Mouse (Mus musculus) cerebellum, adult 11-12 months (tissue): ENCODE data around the gene Sash1.

Source experiments
- DNase-seq: peaks from one replicate; pipeline ENCODE4 v3.0.0; 2022

Sash1 gene

DNA sequence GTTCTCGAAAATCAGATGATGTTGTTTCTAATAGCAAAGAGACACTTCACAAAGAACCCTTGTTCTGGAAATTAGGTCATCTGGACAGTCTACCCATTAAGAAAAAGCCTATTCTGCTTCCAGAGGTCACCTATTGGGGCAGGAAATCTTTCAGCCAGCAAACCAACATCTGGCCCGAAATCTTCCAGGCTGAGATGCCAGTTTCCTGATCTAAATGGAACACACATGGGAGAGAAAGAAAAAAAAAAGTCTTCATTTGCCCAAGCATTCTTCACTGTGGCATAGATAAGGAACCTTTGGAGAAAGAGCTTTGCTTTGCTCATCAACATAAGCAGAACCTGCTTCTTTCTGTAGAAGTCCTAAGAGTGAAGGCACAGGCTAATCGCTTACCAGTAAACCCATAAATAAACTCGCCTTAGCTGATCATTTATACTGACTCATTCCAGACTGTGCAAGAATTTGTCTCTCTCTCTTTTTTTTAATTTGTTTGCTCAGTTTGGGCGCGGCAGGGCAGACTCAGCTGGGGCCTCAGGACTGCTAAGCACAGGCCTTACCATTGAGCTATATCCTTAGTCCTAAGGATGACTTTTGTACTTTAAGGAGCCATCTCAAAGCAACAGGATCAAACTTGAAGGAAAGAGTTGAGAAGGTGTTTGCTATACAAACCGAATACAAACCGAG is 13.1 kb upstream of the Sash1 start:
- no peak for DNase-seq

GRCm38 (mm10) chr10:8898099-8898777 is 12.4 kb upstream of the Sash1 start:
- no peak for DNase-seq

GRCm38 (mm10) chr10:8894965-8895515 is 9.2 kb upstream of the Sash1 start:
- no peak for DNase-seq

DNA sequence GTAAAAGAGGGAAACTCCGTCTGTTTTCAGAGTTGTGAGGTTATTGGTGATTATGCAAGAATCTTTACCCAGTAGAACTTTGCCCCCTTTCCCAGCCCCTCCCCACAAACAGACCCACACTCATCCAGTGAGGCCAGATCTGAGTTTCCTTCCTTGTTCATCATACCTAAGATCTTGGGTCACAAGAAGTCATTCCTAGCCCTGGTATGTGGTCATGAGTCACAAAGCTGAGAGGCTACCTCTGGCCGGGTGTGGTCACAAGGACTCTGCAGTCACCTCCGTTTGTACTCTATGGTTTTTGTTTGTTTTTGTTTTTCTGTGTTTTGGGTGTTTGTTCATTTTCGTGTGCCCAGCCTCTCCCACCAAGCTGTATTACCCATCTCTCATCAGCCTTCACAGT is 4.6 kb upstream of the Sash1 start:
- no peak for DNase-seq

DNA sequence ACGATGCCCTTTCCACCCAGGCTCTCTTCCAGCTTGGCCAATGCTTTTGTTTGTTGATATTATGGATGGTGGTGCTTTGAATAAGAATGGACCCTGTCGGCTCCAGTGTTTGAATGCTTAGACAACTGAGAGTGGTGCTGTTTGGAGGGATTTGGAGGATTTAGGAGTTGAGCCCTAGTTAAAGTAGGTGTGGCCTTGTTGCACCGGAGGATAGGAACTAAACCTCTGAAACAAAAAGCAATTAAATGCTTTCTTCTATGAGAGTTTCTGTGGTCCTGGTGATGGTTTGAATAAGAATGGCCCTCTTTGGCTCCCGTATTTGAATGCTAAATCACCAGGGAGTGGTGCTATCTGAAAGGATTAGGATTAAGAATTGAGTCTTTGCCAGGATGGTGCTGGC is 3.5 kb upstream of the Sash1 start:
- no peak for DNase-seq

GRCm38 (mm10) chr10:8886528-8886854 is 621 bp upstream of the Sash1 start:
- no peak for DNase-seq

DNA sequence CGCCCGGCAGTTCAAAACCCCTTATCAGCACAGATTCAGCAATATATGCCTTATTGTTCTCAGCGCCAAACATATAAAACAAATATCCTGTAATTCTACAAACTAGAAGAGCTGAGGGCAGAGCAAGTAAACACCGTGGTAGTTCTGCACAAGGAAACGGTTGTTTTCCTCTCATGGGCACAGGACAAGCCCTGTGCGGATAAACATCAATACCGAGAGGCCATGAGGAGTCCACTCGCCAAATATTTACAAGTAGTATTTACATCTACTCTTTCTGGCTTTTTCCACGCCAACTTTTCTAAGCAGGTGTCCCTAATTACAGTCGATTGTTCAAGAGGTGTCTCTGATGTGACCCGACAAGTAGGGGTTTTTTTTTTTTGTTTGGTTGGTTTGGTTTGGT is 669 bp downstream of the Sash1 start:
- DNase-seq = no peak

GRCm38 (mm10) chr10:8884565-8884964 is 1.3 kb downstream of the Sash1 start:
- no peak for DNase-seq

- no peak for DNase-seq
These were observed 2.2 kb downstream of the Sash1 start for GRCm38 (mm10) chr10:8883686-8884085.

GRCm38 (mm10) chr10:8881736-8882135 is 4.1 kb downstream of the Sash1 start:
- DNase-seq = no peak

DNA sequence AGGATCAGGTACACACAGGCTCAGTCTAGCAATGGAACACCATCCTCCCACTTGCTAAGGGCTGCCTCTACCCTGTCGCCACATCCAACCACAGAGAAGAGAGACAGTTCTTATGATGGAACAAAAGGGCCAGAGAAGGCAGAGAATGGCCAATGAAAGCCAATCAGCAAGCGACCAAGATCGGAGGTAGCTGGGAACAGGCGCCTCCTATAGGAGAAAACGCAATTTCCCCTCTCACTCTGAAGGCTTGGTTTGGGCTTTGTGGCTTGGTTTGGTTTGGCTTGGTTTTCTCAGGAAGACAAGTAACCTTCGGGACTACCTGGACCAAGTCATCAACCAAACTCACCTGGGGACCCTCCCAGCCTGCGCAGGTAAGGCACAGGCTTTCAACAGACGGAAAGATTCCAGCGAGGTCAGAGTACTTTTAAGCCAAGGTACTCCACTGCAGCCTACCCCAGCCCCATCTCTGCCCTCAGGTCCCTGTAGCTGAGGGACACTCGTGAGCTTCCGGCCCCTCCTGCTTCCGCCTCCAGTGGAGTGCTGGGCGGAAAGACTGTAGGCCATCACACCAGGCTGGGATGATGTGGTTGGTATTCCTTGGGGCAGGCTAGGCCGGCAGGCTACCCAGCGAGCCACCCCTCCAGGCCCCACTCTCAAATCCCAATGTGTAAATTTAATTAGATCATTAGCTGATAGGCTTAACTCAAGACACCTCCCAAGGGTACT is 4.8 kb downstream of the Sash1 start:
- DNase-seq = peak; percentile 2

GRCm38 (mm10) chr10:8878824-8879223 is 7.0 kb downstream of the Sash1 start:
- no peak for DNase-seq

DNA sequence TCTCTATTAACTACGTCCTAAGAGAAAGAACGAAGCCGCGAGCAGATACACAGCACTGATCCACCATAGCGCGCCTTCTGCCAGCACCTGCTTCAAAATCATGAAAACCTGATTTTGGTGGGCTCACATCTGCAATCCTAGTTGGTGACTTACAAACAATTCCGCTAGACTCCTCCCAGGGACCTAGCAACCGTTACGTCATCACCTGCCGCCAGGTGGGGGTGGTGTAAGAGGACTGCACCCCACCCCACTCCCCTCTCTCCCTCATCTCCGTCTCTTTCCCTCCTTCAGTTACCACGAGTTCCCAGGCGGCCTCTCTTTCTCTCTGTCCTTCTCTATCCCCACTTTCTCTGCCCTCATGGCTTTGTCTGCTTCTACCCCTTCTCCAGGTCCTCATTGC is 7.5 kb downstream of the Sash1 start:
- no peak for DNase-seq

- no peak for DNase-seq
These were observed 12.1 kb downstream of the Sash1 start for GRCm38 (mm10) chr10:8873631-8874370.

DNA sequence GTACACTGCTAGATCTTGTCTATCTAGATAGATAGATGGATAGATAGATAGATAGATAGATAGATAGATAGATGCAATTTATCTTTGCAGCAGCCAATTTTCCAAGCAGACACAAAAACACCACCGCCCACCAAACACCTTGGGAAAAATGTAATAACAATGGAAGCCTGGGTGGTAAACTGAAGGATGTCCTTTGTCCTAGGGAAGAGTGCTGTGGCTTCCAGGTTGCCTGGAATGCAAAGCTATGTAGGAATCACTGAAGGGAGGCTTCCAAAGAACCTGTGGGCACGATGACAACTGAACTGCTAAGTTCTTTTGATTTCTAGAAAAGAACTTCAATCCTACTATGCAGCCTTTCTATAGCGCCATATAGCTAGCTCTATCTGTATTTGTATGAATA is 13.1 kb downstream of the Sash1 start:
- DNase-seq = no peak

DNA sequence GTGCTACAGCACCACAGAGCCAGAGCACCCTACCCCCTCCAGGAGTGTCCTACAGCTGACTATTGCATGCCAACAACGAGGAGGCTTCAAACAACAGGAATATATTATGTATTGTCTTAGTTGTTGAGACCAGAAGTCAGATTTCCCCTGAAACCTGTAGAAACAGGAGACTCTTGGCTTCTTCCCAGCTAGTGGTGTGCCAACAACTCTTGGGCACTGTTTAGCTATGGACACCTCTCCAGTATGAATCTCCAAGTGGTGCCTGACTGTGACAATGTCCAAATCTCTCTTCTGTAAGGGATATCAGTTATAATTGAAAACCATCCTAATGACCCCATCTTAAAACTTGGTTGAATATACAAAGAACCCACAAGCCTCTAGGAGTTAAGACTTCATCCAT is 13.9 kb downstream of the Sash1 start:
- DNase-seq = no peak

DNA sequence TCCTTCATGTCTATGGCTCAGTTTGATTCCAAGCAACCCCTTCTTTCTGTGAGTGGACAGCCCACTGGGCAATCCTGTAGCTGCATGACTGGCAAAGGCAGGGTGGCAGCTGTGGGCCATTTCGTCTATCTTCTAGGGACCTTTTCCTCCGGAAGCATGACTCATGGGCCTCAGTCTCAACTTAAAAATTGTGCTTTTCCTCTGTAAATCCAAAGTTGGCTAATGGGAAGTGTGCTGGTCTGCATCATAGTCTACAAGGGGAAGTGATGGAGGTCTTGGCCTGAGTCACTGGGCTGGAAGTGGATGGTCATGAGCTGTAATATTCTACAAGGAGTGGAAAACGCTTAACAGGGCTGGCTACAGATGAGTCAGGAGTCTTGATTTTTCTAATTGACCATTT is 15.5 kb downstream of the Sash1 start:
- no peak for DNase-seq

- DNase-seq = no peak
These were observed 19.7 kb downstream of the Sash1 start for GRCm38 (mm10) chr10:8866062-8866642.

- DNase-seq = no peak
These were observed 25.2 kb downstream of the Sash1 start for GRCm38 (mm10) chr10:8860655-8861054.

- DNase-seq = no peak
These were observed 27.2 kb downstream of the Sash1 start for GRCm38 (mm10) chr10:8858718-8859117.

DNA sequence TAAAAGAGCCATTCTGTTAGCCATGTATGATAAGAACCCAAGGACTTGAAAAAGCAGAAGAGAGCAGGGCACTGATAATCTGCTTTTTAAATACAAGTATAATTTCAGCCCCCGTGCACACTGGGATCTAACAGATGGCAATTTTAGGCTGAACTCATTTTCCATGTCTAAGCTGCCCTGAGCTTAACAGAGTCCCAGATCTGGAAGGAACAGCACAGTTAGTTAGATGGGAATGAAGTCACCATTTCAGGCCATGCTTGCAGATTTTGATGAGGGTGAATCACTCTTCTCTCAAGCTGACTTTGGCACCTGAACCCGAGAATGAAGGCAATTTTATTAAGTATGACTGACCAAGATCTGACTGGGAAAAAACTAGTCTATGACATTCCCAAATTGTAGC is 28.9 kb downstream of the Sash1 start:
- no peak for DNase-seq

DNA sequence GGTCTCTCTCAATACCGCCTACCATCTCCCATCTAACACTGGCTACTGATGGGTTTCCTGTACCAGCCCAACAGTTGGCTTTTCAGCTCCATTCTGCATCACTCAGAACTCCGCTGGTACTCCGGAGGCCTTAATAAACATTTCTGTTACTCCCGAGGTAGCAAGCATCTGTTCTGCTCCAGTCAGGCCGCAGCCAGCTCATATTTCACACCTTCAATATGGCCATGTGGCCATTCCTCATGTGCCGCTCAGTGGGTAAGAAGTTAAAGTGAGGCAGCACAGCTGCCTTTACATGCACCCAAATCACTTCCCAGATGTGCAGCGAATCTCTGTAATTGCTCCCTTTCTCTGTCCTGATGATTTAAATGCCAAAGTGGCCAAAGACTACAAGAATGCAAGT is 32.5 kb downstream of the Sash1 start:
- no peak for DNase-seq

GRCm38 (mm10) chr10:8851625-8852024 is 34.2 kb downstream of the Sash1 start:
- DNase-seq = no peak
